Mouse (Mus musculus) cerebellum, adult 9-11 months (tissue): ENCODE measurements around the gene Sat1.
"Not testable (repeated sequence)": the region's sequence is repeated elsewhere in the genome, so short reads cannot be mapped to it uniquely, and the experiment has no call there.

Experiments
- DNase-seq: peaks from one replicate; pipeline ENCODE4 v3.0.0; 2022

Gene Sat1

GRCm38 (mm10) chrX:155216271-155216670 is at the start of gene Sat1:
Sat1 (minus strand) TSS chrX:155216449.
- DNase-seq: peak; percentile 93

GRCm38 (mm10) chrX:155262915-155263252 is 46.6 kb upstream of the Sat1 start:
- DNase-seq: no peak

- DNase-seq: peak; percentile 92
Observed at GRCm38 (mm10) chrX:155262235-155262914, 46.1 kb upstream of the Sat1 start, which contains the start of gene Acot9. Acot9 (plus strand) TSS chrX:155262443.

GRCm38 (mm10) chrX:155256856-155257255 is 40.6 kb upstream of the Sat1 start:
- no peak for DNase-seq

- no peak for DNase-seq
Observed at GRCm38 (mm10) chrX:155218277-155218676, 2.0 kb upstream of the Sat1 start.

- peak; percentile 43 for DNase-seq
Observed at GRCm38 (mm10) chrX:155215501-155216248, 574 bp downstream of the Sat1 start.

- DNase-seq: no peak
Observed at GRCm38 (mm10) chrX:155214291-155215136, 1.7 kb downstream of the Sat1 start.

GRCm38 (mm10) chrX:155208671-155209070 is 7.6 kb downstream of the Sat1 start:
- no peak for DNase-seq

GRCm38 (mm10) chrX:155205436-155205835 is 10.8 kb downstream of the Sat1 start:
- not testable (repeated sequence) for DNase-seq

- DNase-seq: no peak
Observed at GRCm38 (mm10) chrX:155202406-155203305, 13.6 kb downstream of the Sat1 start.

GRCm38 (mm10) chrX:155201799-155202198 is 14.4 kb downstream of the Sat1 start:
- no peak for DNase-seq

GRCm38 (mm10) chrX:155194979-155195378 is 21.3 kb downstream of the Sat1 start:
- no peak for DNase-seq

- no peak for DNase-seq
Observed at GRCm38 (mm10) chrX:155193732-155194443, 22.4 kb downstream of the Sat1 start.

- no peak for DNase-seq
Observed at GRCm38 (mm10) chrX:155191941-155192340, 24.3 kb downstream of the Sat1 start.

GRCm38 (mm10) chrX:155177640-155178039 is 38.6 kb downstream of the Sat1 start:
- DNase-seq: no peak

GRCm38 (mm10) chrX:155177230-155177629 is 39.0 kb downstream of the Sat1 start:
- no peak for DNase-seq

- no peak for DNase-seq
Observed at GRCm38 (mm10) chrX:155175568-155175967, 40.7 kb downstream of the Sat1 start.

GRCm38 (mm10) chrX:155172310-155172709 is 43.9 kb downstream of the Sat1 start:
- DNase-seq: peak; percentile 2

- DNase-seq: no peak
Observed at GRCm38 (mm10) chrX:155171754-155172153, 44.5 kb downstream of the Sat1 start.

GRCm38 (mm10) chrX:155169886-155170285 is 46.4 kb downstream of the Sat1 start:
- no peak for DNase-seq

GRCm38 (mm10) chrX:155167667-155168066 is 48.6 kb downstream of the Sat1 start:
- DNase-seq: no peak

- no peak for DNase-seq
Observed at GRCm38 (mm10) chrX:155166313-155166712, 49.9 kb downstream of the Sat1 start.
